ENCODE assay signal across 8 mouse cellular contexts in the genomic region with DNA sequence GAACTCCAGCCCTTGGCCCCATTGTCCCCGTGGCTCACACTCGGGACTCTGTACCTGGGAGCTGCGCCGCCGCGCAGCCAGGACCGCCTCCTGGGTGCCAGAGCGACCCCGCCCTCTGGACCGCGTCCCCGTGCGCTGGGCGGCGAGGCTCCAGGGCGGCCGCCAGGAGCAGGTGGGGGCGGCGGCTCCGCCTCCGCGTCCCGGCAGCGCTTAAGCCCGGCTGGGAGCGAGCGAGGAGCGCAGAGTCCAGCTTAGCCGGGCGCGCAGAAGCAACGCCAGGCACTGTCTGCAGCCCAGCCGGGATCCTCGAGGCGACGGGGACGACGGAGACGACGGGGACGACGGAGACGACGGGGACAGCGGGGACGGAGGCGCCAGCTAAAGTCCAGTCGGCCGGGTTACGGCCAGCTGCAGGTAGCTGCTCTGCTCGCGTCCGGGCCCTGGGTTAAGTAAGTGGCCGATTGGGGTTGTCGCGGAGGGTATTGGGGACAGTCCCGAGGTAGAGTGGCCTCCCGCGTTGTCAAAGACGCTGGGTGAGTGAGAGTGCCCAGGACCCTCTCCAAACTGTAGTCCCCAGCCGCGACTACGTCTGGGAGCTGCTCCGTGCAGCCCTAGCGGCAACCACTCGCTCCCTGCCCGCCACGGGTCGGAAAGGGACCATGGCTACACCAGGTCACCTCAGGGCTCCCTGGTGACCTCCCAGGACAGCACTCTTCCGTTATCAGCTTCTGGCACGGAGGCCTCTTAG. TPM values are rescaled to one million over a fixed set of nuclear protein-coding genes. Genes with fewer than 3 reads are reported as not detected.
DNase-seq lines count a peak whose midpoint lies in the region; ATAC-seq and TF ChIP-seq lines count a peak whose summit lies in the region.
"Had no signal": no experiment of that assay in that cellular context is flagged by ENCODE, and none has a peak within 500 bp of the region (broad histone marks: within the 10 kb centered on the region; RNA-seq: fewer than 3 reads in every experiment).

Wipf3 (plus strand) TSS at position 157 of the 748 bp plus-strand sequence.

- peaks cover 6% of the 10 kb centered on the region for H3K4me1 ChIP-seq in cortical plate, adult 2 months (ENCODE audit: control insufficient read depth, insufficient read depth, low read length)
- H3K4me1 ChIP-seq in intestine, postnatal 0 days (replicated peaks; ENCODE audit: control insufficient read depth, insufficient read depth, low read length) = no peaks in the 10 kb centered on the region
- H3K4me1 ChIP-seq in limb, embryonic 11.5 days (ENCODE audit: control insufficient read depth, insufficient read depth, low read length) = peaks cover 7% of the 10 kb centered on the region
- H3K4me1 ChIP-seq in midbrain, embryonic 13.5 days (replicated peaks) = peaks cover 28% of the 10 kb centered on the region
- no peaks in the 10 kb centered on the region for H3K4me1 ChIP-seq in stomach, postnatal 0 days (replicated peaks; ENCODE audit: control insufficient read depth, insufficient read depth)

- TF ChIP-seq EP300 in stomach, postnatal 0 days (optimal IDR thresholded peaks at IDR 0.05) = no peak

- no peaks in the 10 kb centered on the region for H3K27me3 ChIP-seq in intestine, postnatal 0 days (replicated peaks; ENCODE audit: control insufficient read depth, insufficient read depth, low read length)
- H3K27me3 ChIP-seq in limb, embryonic 11.5 days (ENCODE audit: control insufficient read depth, insufficient read depth, low read length) = peaks cover 6% of the 10 kb centered on the region
- peaks cover 34% of the 10 kb centered on the region for H3K27me3 ChIP-seq in midbrain, embryonic 13.5 days
- H3K27me3 ChIP-seq in stomach, postnatal 0 days (ENCODE audit: control insufficient read depth, insufficient read depth, low read length) = no peaks in the 10 kb centered on the region; the same call in 1 of the 2 replicates

- DNase-seq in adrenal gland, postnatal 25 days = peak; percentile 79
- peak; percentile 68 for DNase-seq in limb, embryonic 11.5 days (ENCODE audit: low spot score)
- DNase-seq in stomach, postnatal 0 days (ENCODE audit: low spot score) = peak; percentile 87

- H3K36me3 ChIP-seq in intestine, postnatal 0 days (ENCODE audit: control insufficient read depth, insufficient read depth) = no peaks in the 10 kb centered on the region
- no peaks in the 10 kb centered on the region for H3K36me3 ChIP-seq in limb, embryonic 11.5 days (ENCODE audit: control insufficient read depth, insufficient read depth, low read length)
- no peaks in the 10 kb centered on the region for H3K36me3 ChIP-seq in midbrain, embryonic 13.5 days
- no peaks in the 10 kb centered on the region for H3K36me3 ChIP-seq in stomach, postnatal 0 days (ENCODE audit: control insufficient read depth, insufficient read depth, low read length)

- H3K9ac ChIP-seq in intestine, postnatal 0 days (ENCODE audit: low read depth, low read length) = peak within 1 kb of the TSS; percentile 61
- H3K9ac ChIP-seq in limb, embryonic 11.5 days (ENCODE audit: low read length) = peak within 1 kb of the TSS; percentile 59
- peak within 1 kb of the TSS; percentile 79 for H3K9ac ChIP-seq in midbrain, embryonic 13.5 days (replicated peaks)
- peak within 1 kb of the TSS; percentile 51 for H3K9ac ChIP-seq in stomach, postnatal 0 days (ENCODE audit: low read length)

- H3K9me3 ChIP-seq in intestine, postnatal 0 days (ENCODE audit: control insufficient read depth) = no peaks in the 10 kb centered on the region
- H3K9me3 ChIP-seq in limb, embryonic 11.5 days (ENCODE audit: control insufficient read depth, low read length) = no peaks in the 10 kb centered on the region
- no peaks in the 10 kb centered on the region for H3K9me3 ChIP-seq in midbrain, embryonic 13.5 days
- H3K9me3 ChIP-seq in stomach, postnatal 0 days (ENCODE audit: control insufficient read depth, low read length) = no peaks in the 10 kb centered on the region

- peak within 1 kb of the TSS; percentile 92 for H3K4me2 ChIP-seq in intestine, postnatal 0 days (replicated peaks; ENCODE audit: low read depth)
- H3K4me2 ChIP-seq in limb, embryonic 11.5 days (ENCODE audit: low read depth, severe bottlenecking) = peak within 1 kb of the TSS; percentile 97
- peak within 1 kb of the TSS; percentile 91 for H3K4me2 ChIP-seq in midbrain, embryonic 13.5 days (replicated peaks)
- H3K4me2 ChIP-seq in stomach, postnatal 0 days (replicated peaks; ENCODE audit: low read depth) = peak within 1 kb of the TSS; percentile 86

- H3K27ac ChIP-seq in cortical plate, adult 2 months (ENCODE audit: insufficient read depth, low read length) = peak within 1 kb of the TSS; percentile 95
- peak within 1 kb of the TSS; percentile 76 for H3K27ac ChIP-seq in intestine, postnatal 0 days (ENCODE audit: low read depth, low read length)
- H3K27ac ChIP-seq in limb, embryonic 11.5 days (replicated peaks; ENCODE audit: low read depth, low read length) = no peak within 1 kb of the TSS
- H3K27ac ChIP-seq in midbrain, embryonic 13.5 days = peak within 1 kb of the TSS; percentile 53; the same call in 1 of the 2 replicates
- no peak within 1 kb of the TSS for H3K27ac ChIP-seq in stomach, postnatal 0 days (replicated peaks)
- H3K27ac ChIP-seq: macrophage had no signal

- TF ChIP-seq POLR2A in cortical plate, adult 2 months (IDR thresholded peaks at IDR 0.05; ENCODE audit: extremely low read depth, insufficient read depth, low read length) = peak; percentile 61

- H3K4me3 ChIP-seq in cortical plate, adult 2 months (ENCODE audit: insufficient read depth, low read length) = peak within 1 kb of the TSS; percentile 90
- H3K4me3 ChIP-seq in intestine, postnatal 0 days (ENCODE audit: low read depth, low read length) = peak within 1 kb of the TSS; percentile 64
- H3K4me3 ChIP-seq in limb, embryonic 11.5 days (ENCODE audit: low read depth, low read length) = peak within 1 kb of the TSS; percentile 53
- peak within 1 kb of the TSS; percentile 66 for H3K4me3 ChIP-seq in midbrain, embryonic 13.5 days (replicated peaks)
- H3K4me3 ChIP-seq in stomach, postnatal 0 days (ENCODE audit: low read depth, low read length) = peak within 1 kb of the TSS; percentile 45

- TF ChIP-seq CTCF in cortical plate, adult 2 months (IDR thresholded peaks at IDR 0.05; ENCODE audit: extremely low read depth, insufficient read depth, low read length) = no peak
- peak; percentile 23; the same call in 1 of the 2 replicates for TF ChIP-seq CTCF in intestine, postnatal 0 days (IDR thresholded peaks at IDR 0.05; ENCODE audit: low read depth)
- TF ChIP-seq CTCF in stomach, postnatal 0 days (IDR thresholded peaks at IDR 0.05; ENCODE audit: low read depth) = peak; percentile 6; the same call in 1 of the 2 replicates

- ATAC-seq in granulocyte monocyte progenitor cell, adult 5-6 weeks (replicated peaks; ENCODE audit: poor library complexity, severe bottlenecking) = peak; percentile 56
- ATAC-seq in intestine, postnatal 0 days = peak; percentile 99
- peak; percentile 62; the same call in 1 of the 2 replicates for ATAC-seq in limb, embryonic 11.5 days (ENCODE audit: insufficient number of reproducible peaks, low FRiP score, low TSS enrichment, low read depth)
- peak; percentile 92 for ATAC-seq in midbrain, embryonic 13.5 days
- peak; percentile 94 for ATAC-seq in stomach, postnatal 0 days (ENCODE audit: low FRiP score, low TSS enrichment)

- under 1% methylated on average over 68 of the region's 71 CpGs for WGBS in intestine, postnatal 0 days
- under 1% methylated on average over 69 of the region's 71 CpGs for WGBS in limb, embryonic 11.5 days
- under 1% methylated on average over 71 of the region's 71 CpGs for WGBS in midbrain, embryonic 13.5 days
- under 1% methylated on average over 60 of the region's 71 CpGs for WGBS in stomach, postnatal 0 days

RNA-seq across cellular contexts. Expression of gene Wipf3, which starts in this region (rescaled TPM):
- 1.7 and 2.7 TPM in 2 replicates for total RNA-seq in adrenal gland, postnatal 25 days (2021)
- 46.6 and 72.7 TPM in 2 replicates for polyA plus RNA-seq in cortical plate, adult 2 months (2012; rRNA removed)
- total RNA-seq in granulocyte monocyte progenitor cell, adult 5-6 weeks (2014; fragmentation: Nextera tagmentation) = not detected in 2 replicates
- not detected in 2 replicates for total RNA-seq in granulocyte monocyte progenitor cell, adult 5-6 weeks (2017)
- 4.5 and 5.7 TPM in 2 replicates for polyA plus RNA-seq in intestine, postnatal 0 days (2015; fragmentation: Nextera tagmentation; extraction: Ambion mirVana)
- polyA plus RNA-seq in limb, embryonic 11.5 days (2014; fragmentation: Nextera tagmentation; extraction: Ambion mirVana) = 0.54 and 0.95 TPM in 2 replicates
- 2.8 and 3.0 TPM in 2 replicates for polyA plus RNA-seq in midbrain, embryonic 13.5 days (2015; fragmentation: Nextera tagmentation; extraction: Ambion mirVana)
- 0.32 and 0.52 TPM in 2 replicates for polyA plus RNA-seq in stomach, postnatal 0 days (2015; fragmentation: Nextera tagmentation; extraction: Ambion mirVana)
- polyA plus RNA-seq: macrophage had no signal

Comparison
In these comparisons a context has a peak if more than half of its experiments do, and no peak if none do; other contexts are left out.
1. Peak in ATAC-seq in granulocyte monocyte progenitor cell, adult 5-6 weeks; RNA of the gene not detected or under 1 TPM.
2. Peak in DNase-seq, ATAC-seq, H3K4me3 ChIP-seq, H3K9ac ChIP-seq and H3K4me2 ChIP-seq in limb, embryonic 11.5 days; RNA of the gene not detected or under 1 TPM.
3. Peak in DNase-seq, ATAC-seq, H3K4me3 ChIP-seq, H3K9ac ChIP-seq and H3K4me2 ChIP-seq in stomach, postnatal 0 days; RNA of the gene not detected or under 1 TPM.
4. H3K27ac ChIP-seq: peak in cortical plate, adult 2 months (single experiment), intestine, postnatal 0 days (single experiment) and midbrain, embryonic 13.5 days (single experiment); none in limb, embryonic 11.5 days (single experiment) and stomach, postnatal 0 days (single experiment).
5. Peak in every context shown above with its lines, with median percentiles within 50 percentile points of each other: DNase-seq, H3K4me3 ChIP-seq, ATAC-seq, H3K4me2 ChIP-seq and H3K9ac ChIP-seq.